Mouse (Mus musculus) urinary bladder, postnatal 25 days (tissue): ENCODE results near the gene Olfr1368.
"Not testable (repeated sequence)": the region's sequence is repeated elsewhere in the genome, so short reads cannot be mapped to it uniquely, and the experiment has no call there.

ENCODE experiments used
- DNase-seq: peaks from one replicate; pipeline ENCODE4 v3.0.0; 2022; ENCODE audit warnings: low spot score

The Olfr1368 gene

DNA sequence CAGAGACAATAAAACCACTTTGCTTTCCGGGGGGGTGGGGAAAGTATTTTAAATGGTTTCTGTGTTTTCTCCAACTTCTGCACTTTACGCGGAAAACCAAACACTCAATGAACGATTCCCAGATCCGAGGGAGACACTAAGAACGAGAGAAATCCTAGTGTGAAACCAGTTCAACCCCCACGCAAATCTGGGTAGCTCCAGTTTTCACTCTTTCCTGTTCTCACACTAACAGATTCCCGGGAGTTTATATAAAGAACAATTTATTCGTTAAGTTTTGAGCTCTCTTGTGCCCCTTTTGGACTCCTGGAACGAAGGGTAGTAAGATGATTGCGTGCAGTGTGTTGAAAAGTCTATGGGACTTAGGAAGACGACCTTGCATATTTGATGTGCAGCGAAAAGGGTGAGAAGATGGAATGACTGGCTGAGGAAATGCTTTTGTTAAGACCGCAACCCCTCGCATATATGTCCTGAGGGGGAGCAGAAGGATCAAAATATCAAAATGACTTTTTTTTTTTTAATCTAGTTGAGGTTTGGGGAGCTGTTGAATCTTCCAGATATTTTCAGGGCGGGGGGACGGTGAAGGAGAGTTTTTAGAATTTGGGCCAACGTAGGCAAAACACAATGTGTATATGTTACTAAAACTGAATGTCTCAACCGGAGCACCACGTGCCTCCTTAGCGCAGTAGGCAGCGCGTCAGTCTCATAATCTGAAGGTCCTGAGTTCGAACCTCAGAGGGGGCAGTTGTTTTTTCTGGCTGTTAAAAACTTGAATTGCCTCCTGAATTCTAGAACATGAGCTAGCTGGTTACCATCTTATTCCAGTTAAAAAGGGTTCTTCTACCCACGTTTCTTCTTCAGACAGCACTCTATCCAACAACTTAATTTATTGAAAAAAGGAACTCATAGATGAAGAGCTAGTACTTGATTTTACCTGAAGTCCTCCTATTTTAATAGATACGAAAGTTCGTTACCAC is 21.6 kb upstream of the Olfr1368 start:
- DNase-seq: peak; percentile 62

DNA sequence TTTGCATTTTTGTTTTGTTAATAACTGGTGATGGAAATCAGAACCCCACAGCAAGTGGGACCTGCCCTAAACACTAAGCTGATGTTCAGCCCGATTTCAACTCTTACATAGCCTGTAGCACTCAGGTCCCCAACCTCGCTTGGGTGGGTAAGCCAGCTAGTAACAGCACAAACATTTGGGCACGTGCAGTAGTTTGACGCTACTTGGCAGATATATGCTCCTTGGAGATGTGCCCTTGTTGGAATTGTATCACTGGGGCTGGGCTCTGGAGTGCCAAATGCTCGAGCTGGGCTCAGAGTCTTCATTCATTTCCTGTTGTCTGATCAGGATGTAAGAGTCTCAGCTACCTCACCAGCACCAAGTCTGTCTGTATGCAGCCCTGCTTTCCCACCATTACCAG is 16.9 kb upstream of the Olfr1368 start:
- no peak for DNase-seq

DNA sequence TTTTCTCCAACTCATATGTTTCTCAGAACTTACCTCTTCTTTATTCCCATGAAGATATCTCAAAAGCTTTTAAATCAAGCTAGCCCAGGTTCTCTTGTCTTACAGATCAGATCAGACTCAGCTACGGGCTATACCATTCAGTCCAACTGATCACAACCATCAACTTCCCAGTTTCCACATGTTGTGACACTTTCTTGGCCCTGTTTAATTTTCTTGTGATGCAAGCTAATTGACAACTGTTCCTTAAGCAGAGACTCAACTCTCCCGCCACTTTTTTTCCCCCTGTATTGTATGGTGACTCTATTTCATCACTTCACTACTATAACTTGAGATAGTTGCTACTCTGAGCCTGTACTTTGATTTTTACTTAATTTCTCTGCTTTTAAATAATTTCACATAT is 15.9 kb upstream of the Olfr1368 start:
- no peak for DNase-seq

- DNase-seq: peak; percentile 94
Measured at GRCm38 (mm10) chr13:21160657-21161590, 15.3 kb upstream of the Olfr1368 start.

- DNase-seq: no peak
Measured at GRCm38 (mm10) chr13:21160041-21160511, 14.4 kb upstream of the Olfr1368 start.

GRCm38 (mm10) chr13:21159475-21159819 is 13.8 kb upstream of the Olfr1368 start:
- DNase-seq: no peak

GRCm38 (mm10) chr13:21158785-21159474 is 13.3 kb upstream of the Olfr1368 start:
- peak; percentile 86 for DNase-seq

GRCm38 (mm10) chr13:21158071-21158470 is 12.4 kb upstream of the Olfr1368 start:
- DNase-seq: no peak

DNA sequence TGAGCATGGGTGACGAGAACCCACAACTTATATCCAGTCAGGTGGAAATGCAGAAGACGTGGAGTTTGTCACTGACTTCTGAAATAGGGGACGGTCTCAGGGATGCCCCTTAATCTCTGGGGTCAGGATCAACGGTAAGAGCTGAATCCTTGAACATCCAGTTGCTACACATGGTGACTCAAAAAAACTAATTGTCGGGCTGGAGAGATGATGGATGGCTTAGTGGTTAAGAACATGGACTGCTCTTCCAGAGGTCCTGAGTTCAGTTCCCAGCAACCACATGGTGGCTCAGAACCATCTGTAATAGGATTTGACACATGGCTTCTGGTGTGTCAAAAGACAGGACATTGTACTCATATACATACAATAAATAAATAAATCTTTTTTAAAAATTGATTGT is 10.2 kb upstream of the Olfr1368 start:
- DNase-seq: no peak

DNA sequence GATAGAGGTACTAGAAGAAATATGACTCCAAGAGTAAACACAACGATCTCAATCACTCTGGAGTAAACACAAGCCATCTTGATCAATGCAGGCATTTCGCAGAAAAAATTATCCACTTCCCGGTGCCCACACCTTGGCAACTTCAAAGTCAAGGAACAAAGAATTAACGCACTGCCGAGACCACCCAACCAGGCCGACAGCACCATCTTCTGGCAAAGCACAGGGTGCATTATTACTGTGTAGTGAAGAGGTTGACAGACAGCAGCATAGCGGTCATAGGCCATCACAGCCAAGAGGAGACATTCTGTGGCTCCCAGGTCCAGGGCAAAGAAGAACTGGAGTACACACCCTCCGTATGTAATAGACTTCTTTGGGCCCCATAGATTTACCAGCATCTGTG is 3.2 kb downstream of the Olfr1368 start:
- DNase-seq: no peak

GRCm38 (mm10) chr13:21129339-21129738 is 16.3 kb downstream of the Olfr1368 start, which contains the start of gene Olfr263:
Gene Olfr263 (plus strand): TSS chr13:21129639.
- DNase-seq: not testable (repeated sequence)

DNA sequence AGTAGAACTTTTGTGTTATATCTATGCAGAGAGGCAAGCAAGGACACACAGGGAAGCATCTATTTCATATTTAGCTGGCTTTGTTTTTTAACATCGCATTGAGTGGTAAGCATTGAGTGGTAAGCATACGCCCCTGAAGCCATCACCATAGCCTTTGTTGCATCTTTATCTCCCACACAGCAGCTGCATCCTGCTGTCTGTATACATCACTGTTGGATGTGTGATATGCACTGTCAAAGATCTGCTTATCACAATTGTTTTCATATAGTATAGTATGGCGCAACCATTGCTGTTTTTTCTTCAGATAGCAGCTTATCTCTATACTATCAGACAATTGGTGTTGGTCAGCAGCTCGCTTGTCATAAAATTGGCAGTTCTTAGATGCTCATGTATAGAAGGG is 31.5 kb downstream of the Olfr1368 start:
- DNase-seq: no peak

- not testable (repeated sequence) for DNase-seq
Measured at GRCm38 (mm10) chr13:21111183-21111582, 34.5 kb downstream of the Olfr1368 start, which contains the start of gene Olfr1369-ps1. Gene Olfr1369-ps1 (plus strand): TSS chr13:21111483.

- DNase-seq: no peak
Measured at GRCm38 (mm10) chr13:21110441-21110840, 35.2 kb downstream of the Olfr1368 start.

DNA sequence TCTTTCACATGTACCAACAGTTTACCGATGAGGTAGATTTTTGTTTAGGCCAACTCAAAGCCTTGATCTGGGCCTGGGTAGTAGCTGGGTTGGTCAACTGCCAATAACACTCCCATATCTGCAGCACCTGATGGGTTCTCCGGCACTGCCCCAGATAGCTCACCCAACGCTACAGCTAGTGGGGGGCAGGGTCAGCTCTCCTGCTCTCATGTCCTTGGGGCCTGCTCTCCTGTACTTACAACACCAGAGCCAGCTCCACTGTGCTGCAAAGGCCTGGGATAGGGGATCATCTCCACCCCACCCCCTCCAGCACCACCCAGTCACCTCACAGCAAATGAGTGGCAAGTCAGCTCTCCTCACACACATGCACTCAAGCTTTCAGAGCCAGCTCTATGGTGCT is 35.9 kb downstream of the Olfr1368 start:
- DNase-seq: no peak
